Mouse (Mus musculus): ENCODE results near the gene Cpne4. TPM values are rescaled to one million over a fixed set of nuclear protein-coding genes. Genes with fewer than 3 reads are reported as not detected.

Cpne4 gene
- polyA plus RNA-seq, 1 experiment from 2014 or later = 2.3 TPM

GRCm38 (mm10) chr9:105032572-105032971 lies 485.5 kb downstream of the Cpne4 start:
- no peak overlapping the region for H3K27ac ChIP-seq (ENCODE audit: low read depth, low read length)
- H3K27me3 ChIP-seq (replicated peaks; ENCODE audit: control insufficient read depth, insufficient read depth, low read length) = no peaks in the 10 kb centered on the region
- 87% methylated on average over 9 of the region's 9 CpGs for WGBS
- H3K36me3 ChIP-seq (ENCODE audit: control insufficient read depth, insufficient read depth) = no peaks in the 10 kb centered on the region
- TF ChIP-seq CTCF (IDR thresholded peaks at IDR 0.05; ENCODE audit: low read depth) = no peak
- no peaks in the 10 kb centered on the region for H3K4me1 ChIP-seq (replicated peaks; ENCODE audit: control insufficient read depth, insufficient read depth, low read length)
- H3K4me2 ChIP-seq (replicated peaks; ENCODE audit: low read depth) = no peak overlapping the region
- no peak overlapping the region for H3K9ac ChIP-seq (ENCODE audit: low read depth, low read length)
- no peaks in the 10 kb centered on the region for H3K9me3 ChIP-seq (ENCODE audit: control insufficient read depth)
- ATAC-seq = no peak
- no peak overlapping the region for H3K4me3 ChIP-seq (ENCODE audit: low read depth, low read length)

GRCm38 (mm10) chr9:105033641-105034040 lies 486.6 kb downstream of the Cpne4 start:
- no peak overlapping the region for H3K27ac ChIP-seq (ENCODE audit: low read depth, low read length)
- no peaks in the 10 kb centered on the region for H3K27me3 ChIP-seq (replicated peaks; ENCODE audit: control insufficient read depth, insufficient read depth, low read length)
- H3K36me3 ChIP-seq (ENCODE audit: control insufficient read depth, insufficient read depth) = no peaks in the 10 kb centered on the region
- WGBS = 87% methylated on average over 7 of the region's 7 CpGs
- H3K4me2 ChIP-seq (replicated peaks; ENCODE audit: low read depth) = no peak overlapping the region
- no peak overlapping the region for H3K4me3 ChIP-seq (ENCODE audit: low read depth, low read length)
- no peaks in the 10 kb centered on the region for H3K4me1 ChIP-seq (replicated peaks; ENCODE audit: control insufficient read depth, insufficient read depth, low read length)
- no peaks in the 10 kb centered on the region for H3K9me3 ChIP-seq (ENCODE audit: control insufficient read depth)
- no peak for TF ChIP-seq CTCF (IDR thresholded peaks at IDR 0.05; ENCODE audit: low read depth)
- ATAC-seq = no peak
- no peak overlapping the region for H3K9ac ChIP-seq (ENCODE audit: low read depth, low read length)

GRCm38 (mm10) chr9:105037847-105038246 lies 490.8 kb downstream of the Cpne4 start:
- Histone ChIP-seq H3K4me1 (replicated peaks; ENCODE audit: control insufficient read depth, insufficient read depth, low read length) (no peaks in the 10 kb centered on the region), H3K4me3 (ENCODE audit: low read depth, low read length) (no peak overlapping the region), H3K9me3 (ENCODE audit: control insufficient read depth) (no peaks in the 10 kb centered on the region), H3K9ac (ENCODE audit: low read depth, low read length) (no peak overlapping the region), H3K4me2 (replicated peaks; ENCODE audit: low read depth) (no peak overlapping the region), H3K36me3 (ENCODE audit: control insufficient read depth, insufficient read depth) (no peaks in the 10 kb centered on the region), H3K27ac (ENCODE audit: low read depth, low read length) (no peak overlapping the region), H3K27me3 (replicated peaks; ENCODE audit: control insufficient read depth, insufficient read depth, low read length) (no peaks in the 10 kb centered on the region)
- 66% methylated on average over 3 of the region's 3 CpGs for WGBS
- ATAC-seq = no peak
- TF ChIP-seq CTCF (IDR thresholded peaks at IDR 0.05; ENCODE audit: low read depth) = no peak

GRCm38 (mm10) chr9:105046014-105046413 lies 498.9 kb downstream of the Cpne4 start:
- WGBS = 63% methylated on average over 7 of the region's 7 CpGs
- TF ChIP-seq CTCF (IDR thresholded peaks at IDR 0.05; ENCODE audit: low read depth) = no peak
- H3K36me3 ChIP-seq (ENCODE audit: control insufficient read depth, insufficient read depth) = no peaks in the 10 kb centered on the region
- H3K27ac ChIP-seq (ENCODE audit: low read depth, low read length) = no peak overlapping the region
- H3K9me3 ChIP-seq (ENCODE audit: control insufficient read depth) = no peaks in the 10 kb centered on the region
- H3K27me3 ChIP-seq (replicated peaks; ENCODE audit: control insufficient read depth, insufficient read depth, low read length) = no peaks in the 10 kb centered on the region
- ATAC-seq = no peak
- H3K4me1 ChIP-seq (replicated peaks; ENCODE audit: control insufficient read depth, insufficient read depth, low read length) = no peaks in the 10 kb centered on the region
- H3K9ac ChIP-seq (ENCODE audit: low read depth, low read length) = no peak overlapping the region
- H3K4me3 ChIP-seq (ENCODE audit: low read depth, low read length) = no peak overlapping the region
- no peak overlapping the region for H3K4me2 ChIP-seq (replicated peaks; ENCODE audit: low read depth)

GRCm38 (mm10) chr9:105048351-105048750 lies 501.3 kb downstream of the Cpne4 start:
- Histone ChIP-seq H3K9ac (ENCODE audit: low read depth, low read length) (no peak overlapping the region), H3K4me1 (replicated peaks; ENCODE audit: control insufficient read depth, insufficient read depth, low read length) (no peaks in the 10 kb centered on the region), H3K4me3 (ENCODE audit: low read depth, low read length) (no peak overlapping the region), H3K27ac (ENCODE audit: low read depth, low read length) (no peak overlapping the region), H3K27me3 (replicated peaks; ENCODE audit: control insufficient read depth, insufficient read depth, low read length) (no peaks in the 10 kb centered on the region), H3K36me3 (ENCODE audit: control insufficient read depth, insufficient read depth) (no peaks in the 10 kb centered on the region), H3K4me2 (replicated peaks; ENCODE audit: low read depth) (no peak overlapping the region), H3K9me3 (ENCODE audit: control insufficient read depth) (no peaks in the 10 kb centered on the region)
- no peak for ATAC-seq
- WGBS = 70% methylated on average over 10 of the region's 10 CpGs
- TF ChIP-seq CTCF (IDR thresholded peaks at IDR 0.05; ENCODE audit: low read depth) = no peak

- H3K4me3 ChIP-seq (ENCODE audit: low read depth, low read length) = no peak overlapping the region
- no peak for TF ChIP-seq CTCF (IDR thresholded peaks at IDR 0.05; ENCODE audit: low read depth)
- H3K27ac ChIP-seq (ENCODE audit: low read depth, low read length) = no peak overlapping the region
- no peak for ATAC-seq
- no peak overlapping the region for H3K4me2 ChIP-seq (replicated peaks; ENCODE audit: low read depth)
- no peaks in the 10 kb centered on the region for H3K27me3 ChIP-seq (replicated peaks; ENCODE audit: control insufficient read depth, insufficient read depth, low read length)
- no peaks in the 10 kb centered on the region for H3K9me3 ChIP-seq (ENCODE audit: control insufficient read depth)
- no peaks in the 10 kb centered on the region for H3K4me1 ChIP-seq (replicated peaks; ENCODE audit: control insufficient read depth, insufficient read depth, low read length)
- no peak overlapping the region for H3K9ac ChIP-seq (ENCODE audit: low read depth, low read length)
- H3K36me3 ChIP-seq (ENCODE audit: control insufficient read depth, insufficient read depth) = no peaks in the 10 kb centered on the region
- WGBS = 55% methylated on average over 2 of the region's 2 CpGs
Observed at GRCm38 (mm10) chr9:105049636-105050035, 502.6 kb downstream of the Cpne4 start.

- no peak overlapping the region for H3K4me3 ChIP-seq (ENCODE audit: low read depth, low read length)
- 54% methylated on average over 2 of the region's 2 CpGs for WGBS
Observed at GRCm38 (mm10) chr9:105050257-105050656, 503.2 kb downstream of the Cpne4 start.

More at GRCm38 (mm10) chr9:105050257-105050656, 503.2 kb downstream of the Cpne4 start:
- peak; percentile 26 for TF ChIP-seq CTCF (IDR thresholded peaks at IDR 0.05; ENCODE audit: low read depth)
- no peak overlapping the region for H3K9ac ChIP-seq (ENCODE audit: low read depth, low read length)
- H3K4me2 ChIP-seq (replicated peaks; ENCODE audit: low read depth) = no peak overlapping the region
- ATAC-seq = no peak
- no peaks in the 10 kb centered on the region for H3K36me3 ChIP-seq (ENCODE audit: control insufficient read depth, insufficient read depth)
- H3K27me3 ChIP-seq (replicated peaks; ENCODE audit: control insufficient read depth, insufficient read depth, low read length) = no peaks in the 10 kb centered on the region
- H3K27ac ChIP-seq (ENCODE audit: low read depth, low read length) = no peak overlapping the region
- H3K9me3 ChIP-seq (ENCODE audit: control insufficient read depth) = no peaks in the 10 kb centered on the region
- H3K4me1 ChIP-seq (replicated peaks; ENCODE audit: control insufficient read depth, insufficient read depth, low read length) = no peaks in the 10 kb centered on the region
